Mouse (Mus musculus) G1E (cell line): ENCODE results near the gene Tnfrsf1b. TPM values are rescaled to one million over a fixed set of nuclear protein-coding genes. Genes with fewer than 3 reads are reported as not detected.

Source experiments
- ATAC-seq: 2 replicates; pipeline ENCODE4 v1.8.0; 2016; ENCODE audit warnings: mild to moderate bottlenecking; ENCODE audit not compliant: insufficient number of reproducible peaks, poor library complexity, low FRiP score, severe bottlenecking; ENCODE audit errors: extremely low read depth
- DNase-seq: peaks from one replicate; pipeline ENCODE4 v3.0.0; 2012; ENCODE audit warnings: low spot score
- H3K27me3 ChIP-seq: 2 replicates; pipeline ENCODE4 v1.6.1; 2012; ENCODE audit warnings: mild to moderate bottlenecking, low read length, inconsistent platforms; ENCODE audit not compliant: insufficient read depth
- H3K36me3 ChIP-seq: replicated peaks from 2 replicates; pipeline ENCODE3; 2012; ENCODE audit warnings: mild to moderate bottlenecking, inconsistent platforms
- H3K4me1 ChIP-seq: 2 replicates; pipeline ENCODE4 v1.6.1; 2012; ENCODE audit warnings: low read depth, low read length, inconsistent platforms, mixed read lengths; ENCODE audit not compliant: insufficient read depth
- H3K4me3 ChIP-seq: 2 replicates; pipeline ENCODE4 v1.5.1; 2012; ENCODE audit warnings: low read depth, mild to moderate bottlenecking, inconsistent platforms, low read length, moderate library complexity, mixed read lengths
- H3K9me3 ChIP-seq: replicated peaks from 2 replicates; pipeline ENCODE4 v1.6.1; 2012; ENCODE audit warnings: inconsistent platforms
- CTCF ChIP-seq: IDR thresholded peaks from 2 replicates; pipeline ENCODE4 v1.5.1; 2012; ENCODE audit warnings: low read depth, low read length, inconsistent platforms, mixed read lengths
- GATA1 ChIP-seq: IDR thresholded peaks from 2 replicates; pipeline ENCODE4 v1.6.1; 2012; ENCODE audit warnings: borderline replicate concordance, low read length, inconsistent platforms, mixed read lengths
- GATA2 ChIP-seq: IDR thresholded peaks from 2 replicates; pipeline ENCODE4 v1.6.1; 2012; ENCODE audit warnings: low read depth, low read length, inconsistent platforms, borderline replicate concordance
- POLR2AphosphoS5 ChIP-seq: IDR thresholded peaks from 2 replicates; pipeline ENCODE4 v1.6.1; 2012; ENCODE audit warnings: low read depth, low read length, inconsistent platforms; ENCODE audit not compliant: insufficient replicate concordance
- TAL1 ChIP-seq: conservative IDR thresholded peaks from 2 replicates; pipeline ENCODE4 v1.6.1; 2012; ENCODE audit warnings: low read depth, low read length, inconsistent platforms, mixed read lengths
- polyA plus RNA-seq: library from polyadenylated mRNA; stranded (reverse); fragments of >175 nt; gene quantifications from 2 replicates; pipeline ENCODE4 v1.2.3, GENCODE M21; 2012
- total RNA-seq, 2 experiments: library from RNA; stranded (forward) in 1 of 2; stranded (reverse) in 1 of 2; fragments of 200-1000 nt in 1 of 2; fragments of >200 nt in 1 of 2; fragmentation: Nextera tagmentation in 1 of 2; gene quantifications; 2 replicates each; pipeline ENCODE4 v1.2.3; 2014 to 2017

Gene Tnfrsf1b
- total and polyA plus RNA-seq, 3 experiments, result not detected

DNA sequence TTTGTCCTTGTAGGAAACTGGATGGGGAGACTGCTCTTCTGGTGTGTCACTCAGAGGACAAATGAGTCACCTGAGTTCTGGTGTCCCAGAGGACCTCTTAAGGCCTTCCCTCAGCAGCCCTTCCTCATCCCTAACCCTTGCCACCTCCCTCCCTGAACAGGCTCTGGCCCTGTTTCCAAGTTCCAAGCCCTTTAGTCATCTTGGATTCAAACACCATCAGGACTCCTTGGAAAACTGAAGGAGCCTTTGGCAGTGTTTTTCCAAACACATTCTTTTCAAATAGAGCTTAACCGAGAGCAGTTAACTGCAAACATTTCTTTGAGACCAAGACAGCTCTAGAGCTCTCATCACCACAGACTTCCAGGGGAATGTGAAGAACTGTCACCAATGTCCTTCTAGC is 26.1 kb upstream of the Tnfrsf1b start:
- Histone ChIP-seq H3K4me1 (no peaks in the 10 kb centered on the region), H3K36me3 (no peaks in the 10 kb centered on the region)
- DNase-seq, result no peak

DNA sequence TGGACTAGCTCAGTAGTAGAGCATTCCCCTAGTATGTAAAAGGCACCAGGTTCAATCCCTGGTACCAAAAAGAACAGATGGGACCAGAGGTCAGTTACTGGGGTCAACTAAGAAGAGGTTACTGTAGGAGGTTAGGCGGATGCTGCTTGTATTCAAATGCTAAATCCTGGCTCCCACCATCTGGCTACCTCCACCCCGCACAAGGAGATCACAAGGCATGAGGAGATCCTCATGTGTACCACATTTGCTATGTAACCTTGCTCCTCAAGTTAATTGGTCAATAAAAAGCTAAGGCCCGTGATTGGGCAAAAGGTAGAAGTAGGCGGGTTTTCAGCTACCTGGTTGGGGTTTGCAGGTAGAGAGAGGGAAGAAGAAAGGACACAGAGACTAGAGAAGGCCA is 25.0 kb upstream of the Tnfrsf1b start:
- ATAC-seq, result no peak
- Histone ChIP-seq H3K4me3 (no peak overlapping the region), H3K4me1 (no peaks in the 10 kb centered on the region), H3K27me3 (no peaks in the 10 kb centered on the region), H3K9me3 (peaks cover 62% of the 10 kb centered on the region), H3K36me3 (no peaks in the 10 kb centered on the region)
- no peak for DNase-seq
- TF ChIP-seq GATA1 (no peak), TAL1 (no peak), POLR2AphosphoS5 (no peak), GATA2 (no peak), CTCF (no peak)

More for the DNA sequence above, 26.1 kb upstream of the Tnfrsf1b start:
- peaks cover 60% of the 10 kb centered on the region for H3K9me3 ChIP-seq
- no peak for ATAC-seq
- H3K4me3 ChIP-seq, result no peak overlapping the region
- TF ChIP-seq GATA1 (no peak), TAL1 (no peak), POLR2AphosphoS5 (no peak), GATA2 (no peak), CTCF (no peak)
- H3K27me3 ChIP-seq, result no peaks in the 10 kb centered on the region

DNA sequence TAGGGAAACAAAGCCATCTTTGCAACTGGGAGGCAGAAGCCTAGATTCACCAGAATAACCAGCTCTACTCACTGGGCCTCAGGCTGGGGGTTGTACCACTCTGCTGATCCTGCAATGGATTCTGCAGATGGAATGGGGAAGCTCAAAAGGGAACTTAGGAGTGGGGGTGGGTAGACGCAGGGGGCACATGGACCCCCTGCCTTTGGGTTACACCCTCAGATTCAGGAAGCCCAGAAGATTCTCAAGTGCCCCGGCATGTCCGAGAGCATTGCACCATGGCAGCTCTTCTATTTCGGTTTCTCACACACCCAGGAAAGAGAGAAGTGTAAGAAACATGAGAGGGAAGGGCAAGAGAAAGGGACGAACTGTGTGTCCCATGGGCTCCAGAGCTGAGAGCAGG is 23.5 kb upstream of the Tnfrsf1b start:
- no peak for ATAC-seq
- DNase-seq, result no peak
- H3K4me1 ChIP-seq, result no peaks in the 10 kb centered on the region
- TF ChIP-seq TAL1 (no peak), GATA2 (no peak), CTCF (no peak), GATA1 (no peak), POLR2AphosphoS5 (no peak)
- no peaks in the 10 kb centered on the region for H3K36me3 ChIP-seq
- no peak overlapping the region for H3K4me3 ChIP-seq
- no peaks in the 10 kb centered on the region for H3K27me3 ChIP-seq
- peaks cover 61% of the 10 kb centered on the region for H3K9me3 ChIP-seq

DNA sequence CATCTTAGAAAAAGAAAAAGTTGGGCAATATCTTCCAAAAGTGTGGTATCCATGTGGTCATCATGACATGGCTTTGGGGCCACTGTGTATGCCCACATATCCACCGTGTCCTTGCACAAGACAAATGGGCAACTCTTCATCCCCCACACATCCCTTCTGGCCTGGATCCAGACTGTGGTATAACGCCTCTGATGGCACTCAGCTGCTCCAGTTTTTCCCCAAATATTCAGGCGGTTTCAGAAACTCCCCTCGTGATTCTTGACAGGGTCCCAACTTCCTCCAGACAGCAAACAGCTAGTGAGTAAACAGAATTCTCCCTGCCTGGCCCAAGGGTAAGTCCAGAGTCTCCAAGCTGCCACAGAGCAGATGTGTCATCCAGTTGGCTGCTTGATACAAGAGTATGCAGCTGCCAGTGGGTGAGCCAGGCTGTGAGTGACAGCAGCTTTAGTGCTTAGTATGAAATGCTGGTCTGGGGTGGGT is 21.0 kb upstream of the Tnfrsf1b start:
- DNase-seq (no peak), ATAC-seq (no peak)
- Histone ChIP-seq H3K9me3 (peaks cover 51% of the 10 kb centered on the region), H3K36me3 (no peaks in the 10 kb centered on the region), H3K27me3 (no peaks in the 10 kb centered on the region), H3K4me3 (no peak overlapping the region), H3K4me1 (no peaks in the 10 kb centered on the region)
- TF ChIP-seq TAL1, result no peak
- TF ChIP-seq GATA1, result no peak

DNA sequence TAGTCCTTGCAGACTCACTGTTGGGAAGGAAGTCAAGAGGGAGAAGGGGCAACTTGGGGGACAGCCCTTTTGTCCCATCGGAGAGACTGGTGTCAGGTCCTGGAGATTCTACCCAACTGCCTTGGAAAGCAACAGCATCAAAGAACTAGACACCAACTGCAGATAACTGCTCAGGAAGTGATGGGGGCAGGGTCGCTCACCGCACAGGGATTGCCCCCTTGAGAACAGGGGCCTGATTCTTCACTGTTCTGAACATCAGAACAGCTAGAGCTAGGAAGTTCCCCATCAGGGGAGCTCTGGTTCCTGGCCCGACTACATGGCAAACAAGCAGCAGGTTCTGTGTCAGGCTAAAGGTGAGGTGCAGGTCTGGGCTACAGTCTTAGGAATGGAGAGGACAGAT is 19.8 kb upstream of the Tnfrsf1b start:
- peaks cover 51% of the 10 kb centered on the region for H3K9me3 ChIP-seq
- TF ChIP-seq TAL1 (no peak), GATA2 (no peak), CTCF (no peak)
- DNase-seq, result no peak
- H3K36me3 ChIP-seq, result no peaks in the 10 kb centered on the region
- ATAC-seq, result no peak
- H3K27me3 ChIP-seq, result no peaks in the 10 kb centered on the region
- no peaks in the 10 kb centered on the region for H3K4me1 ChIP-seq
- H3K4me3 ChIP-seq, result no peak overlapping the region

DNA sequence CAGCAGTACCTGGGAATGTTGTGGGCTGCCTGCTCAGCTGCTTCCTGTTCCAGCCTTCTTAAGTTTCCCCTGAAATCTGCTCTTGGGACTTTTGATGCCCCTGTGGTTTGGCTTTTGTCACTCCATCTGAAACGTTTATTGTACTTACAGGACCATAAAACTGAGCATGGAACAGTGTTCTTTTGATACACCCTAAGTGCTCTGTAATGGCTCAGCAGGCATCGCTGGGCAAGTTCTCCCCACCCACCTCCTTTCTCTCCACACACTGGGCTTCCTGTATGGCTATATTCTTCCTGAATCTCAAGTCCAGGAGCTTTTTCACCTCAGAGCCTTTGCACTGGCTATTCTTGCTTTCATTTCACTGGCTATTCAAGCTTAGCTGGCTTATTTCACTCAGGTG is 18.1 kb upstream of the Tnfrsf1b start:
- no peaks in the 10 kb centered on the region for H3K4me1 ChIP-seq
- peaks cover 55% of the 10 kb centered on the region for H3K9me3 ChIP-seq
- ATAC-seq (no peak), DNase-seq (no peak)
- no peaks in the 10 kb centered on the region for H3K27me3 ChIP-seq
- no peak overlapping the region for H3K4me3 ChIP-seq
- no peaks in the 10 kb centered on the region for H3K36me3 ChIP-seq
- TF ChIP-seq TAL1 (no peak), CTCF (no peak), GATA2 (no peak), GATA1 (no peak), POLR2AphosphoS5 (no peak)

DNA sequence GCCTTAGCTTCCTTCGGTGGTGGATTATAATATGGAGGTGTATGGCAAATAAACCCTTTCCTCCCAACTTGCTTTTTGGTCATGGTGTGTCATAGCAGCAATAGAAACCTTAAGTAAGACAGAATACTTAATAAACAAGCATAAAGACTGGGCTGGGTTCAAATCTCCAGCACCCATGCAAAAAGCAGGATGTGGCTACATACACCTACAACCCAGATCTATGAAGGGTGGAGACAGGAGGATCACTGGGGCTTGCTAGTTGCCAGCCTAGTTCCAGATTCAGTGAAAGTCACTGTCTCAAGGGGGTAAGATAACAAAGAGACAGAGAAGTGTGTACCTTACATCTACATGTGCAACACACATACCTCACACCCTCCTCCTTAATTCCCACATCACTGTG is 16.9 kb upstream of the Tnfrsf1b start:
- Histone ChIP-seq H3K27me3 (no peaks in the 10 kb centered on the region), H3K4me3 (no peak overlapping the region), H3K9me3 (peaks cover 52% of the 10 kb centered on the region), H3K36me3 (no peaks in the 10 kb centered on the region), H3K4me1 (no peaks in the 10 kb centered on the region)
- DNase-seq, result no peak
- no peak for TF ChIP-seq TAL1
- TF ChIP-seq POLR2AphosphoS5, result no peak
- TF ChIP-seq GATA2, result no peak
- no peak for TF ChIP-seq GATA1
- TF ChIP-seq CTCF, result no peak
- ATAC-seq, result no peak
